Mouse (Mus musculus) forebrain, embryonic 10.5 days (tissue): Measurements from ENCODE around the gene Nap1l1. TPM values are rescaled to one million over a fixed set of nuclear protein-coding genes. Genes with fewer than 3 reads are reported as not detected.
A peak's percentile ranks its signal among the peaks of the same experiment; 100 is the strongest.
"Not testable (repeated sequence)": the region's sequence is repeated elsewhere in the genome, so short reads cannot be mapped to it uniquely, and the experiment has no call there.

ENCODE experiments used
- DNase-seq: peaks from one replicate; pipeline ENCODE4 v3.0.0-alpha.2; 2017; ENCODE audit warnings: low spot score; ENCODE audit errors: extremely low spot score
- H3K27ac ChIP-seq: fragments of 300-500 bp; sonication (generic); 2 replicates; pipeline ENCODE4 v1.5.1; 2016; ENCODE audit warnings: mild to moderate bottlenecking
- H3K27me3 ChIP-seq: fragments of 300-500 bp; sonication (generic); 2 replicates; pipeline ENCODE4 v1.6.1; 2016; ENCODE audit warnings: mild to moderate bottlenecking; ENCODE audit not compliant: poor library complexity, severe bottlenecking
- H3K36me3 ChIP-seq: fragments of 300-500 bp; sonication (generic); replicated peaks from 2 replicates; pipeline ENCODE4 v1.6.1; 2016; ENCODE audit warnings: mild to moderate bottlenecking, moderate library complexity
- H3K4me1 ChIP-seq: fragments of 300-500 bp; sonication (generic); 2 replicates; pipeline ENCODE4 v1.6.1; 2016
- H3K4me3 ChIP-seq: fragments of 300-500 bp; sonication (generic); 2 replicates; pipeline ENCODE4 v1.5.1; 2016; ENCODE audit warnings: mild to moderate bottlenecking, moderate library complexity
- H3K9me3 ChIP-seq: fragments of 300-500 bp; sonication (generic); 2 replicates; pipeline ENCODE4 v1.6.1; 2016; ENCODE audit warnings: mild to moderate bottlenecking, moderate library complexity
- WGBS: fragments of 180-500 bp; shearing (Covaris S2); methylation state at CpG from one replicate; pipeline ENCODE4 v1.1.7; 2016; 5-methylcytosine and 5-hydroxymethylcytosine counted together
- polyA plus RNA-seq: library from polyadenylated mRNA; unstranded; fragments of >200 nt; fragmentation: Nextera tagmentation; extraction: Ambion mirVana; gene quantifications from 2 replicates; pipeline ENCODE4 v1.2.1, GENCODE M21; 2016

Nap1l1 gene
- polyA plus RNA-seq, 1 experiment from 2014 or later: 418 TPM

GRCm38 (mm10) chr10:111490079-111490478 is 17.1 kb downstream of the Nap1l1 start:
- not testable (repeated sequence) for DNase-seq, H3K4me1 ChIP-seq, H3K27ac ChIP-seq, H3K27me3 ChIP-seq, H3K9me3 ChIP-seq, H3K4me3 ChIP-seq
- peaks cover 98% of the 10 kb centered on the region for H3K36me3 ChIP-seq
- 96% methylated on average over 4 of the region's 4 CpGs for WGBS

- H3K4me3 ChIP-seq: no peak overlapping the region
- H3K27ac ChIP-seq: no peak overlapping the region
- DNase-seq: no peak
- H3K36me3 ChIP-seq: peaks cover 86% of the 10 kb centered on the region
- WGBS: 94% methylated on average over 7 of the region's 7 CpGs
- no peaks in the 10 kb centered on the region for H3K4me1 ChIP-seq
- H3K9me3 ChIP-seq: no peaks in the 10 kb centered on the region
- H3K27me3 ChIP-seq: no peaks in the 10 kb centered on the region
These were observed 22.9 kb downstream of the Nap1l1 start for GRCm38 (mm10) chr10:111495888-111496287.

GRCm38 (mm10) chr10:111499892-111500291 is 26.9 kb downstream of the Nap1l1 start:
- 78% methylated on average over 6 of the region's 6 CpGs for WGBS
- Histone ChIP-seq H3K4me3 (no peak overlapping the region), H3K27me3 (no peaks in the 10 kb centered on the region), H3K36me3 (peaks cover 49% of the 10 kb centered on the region), H3K27ac (no peak overlapping the region), H3K9me3 (no peaks in the 10 kb centered on the region), H3K4me1 (peaks cover 12% of the 10 kb centered on the region)
- no peak for DNase-seq

GRCm38 (mm10) chr10:111503071-111503470 is 30.0 kb downstream of the Nap1l1 start:
- Histone ChIP-seq H3K4me1 (peaks cover 41% of the 10 kb centered on the region), H3K27ac (no peak overlapping the region), H3K27me3 (0 out of 2 replicates have a peak, but pooled peaks cover 3% of the 10 kb centered on the region), H3K36me3 (peaks cover 17% of the 10 kb centered on the region), H3K9me3 (no peaks in the 10 kb centered on the region), H3K4me3 (no peak overlapping the region)
- peak; percentile 72 for DNase-seq
- 2% methylated on average over 3 of the region's 3 CpGs for WGBS

GRCm38 (mm10) chr10:111503716-111504115 is 30.7 kb downstream of the Nap1l1 start:
- Histone ChIP-seq H3K4me1 (peaks cover 48% of the 10 kb centered on the region), H3K4me3 (no peak overlapping the region), H3K27ac (no peak overlapping the region), H3K27me3 (peaks cover 6% of the 10 kb centered on the region; the same call in 1 of the 2 replicates), H3K9me3 (no peaks in the 10 kb centered on the region), H3K36me3 (peaks cover 11% of the 10 kb centered on the region)
- 64% methylated on average over 10 of the region's 10 CpGs for WGBS
- no peak for DNase-seq

GRCm38 (mm10) chr10:111504606-111505005 is 31.6 kb downstream of the Nap1l1 start:
- no peak overlapping the region for H3K4me3 ChIP-seq
- H3K9me3 ChIP-seq: no peaks in the 10 kb centered on the region
- DNase-seq: no peak
- no peak overlapping the region for H3K27ac ChIP-seq
- 79% methylated on average over 1 of the region's 1 CpGs for WGBS
- peaks cover 57% of the 10 kb centered on the region for H3K4me1 ChIP-seq
- H3K27me3 ChIP-seq: peaks cover 15% of the 10 kb centered on the region; the same call in 1 of the 2 replicates
- H3K36me3 ChIP-seq: 0 out of 2 replicates have a peak, but pooled peaks cover 7% of the 10 kb centered on the region

- Histone ChIP-seq H3K4me1 (peaks cover 58% of the 10 kb centered on the region), H3K4me3 (peak overlapping the region; percentile 86; the same call in 1 of the 2 replicates), H3K27ac (0 out of 2 replicates have a peak overlapping the region, but pooled peaks have one; percentile 93), H3K27me3 (peaks cover 21% of the 10 kb centered on the region; the same call in 1 of the 2 replicates), H3K36me3 (0 out of 2 replicates have a peak, but pooled peaks cover 5% of the 10 kb centered on the region), H3K9me3 (no peaks in the 10 kb centered on the region)
- DNase-seq: peak; percentile 36
- 57% methylated on average over 7 of the region's 7 CpGs for WGBS
These were observed 32.4 kb downstream of the Nap1l1 start for GRCm38 (mm10) chr10:111505406-111505805.

GRCm38 (mm10) chr10:111506101-111506925 is 33.3 kb downstream of the Nap1l1 start, which contains the start of gene Phlda1:
Gene Phlda1 (plus strand): TSS chr10:111506286.
- peak within 1 kb of the TSS; percentile 93 for H3K27ac ChIP-seq
- DNase-seq: peak; percentile 89
- H3K27me3 ChIP-seq: peaks cover 21% of the 10 kb centered on the region; the same call in 1 of the 2 replicates
- H3K9me3 ChIP-seq: no peaks in the 10 kb centered on the region
- no peaks in the 10 kb centered on the region for H3K36me3 ChIP-seq
- H3K4me1 ChIP-seq: peaks cover 67% of the 10 kb centered on the region
- H3K4me3 ChIP-seq: peak within 1 kb of the TSS; percentile 86
- under 1% methylated on average over 91 of the region's 94 CpGs for WGBS

- under 1% methylated on average over 22 of the region's 23 CpGs for WGBS
- Histone ChIP-seq H3K9me3 (no peaks in the 10 kb centered on the region), H3K4me3 (peak overlapping the region; percentile 86), H3K27ac (peak overlapping the region; percentile 93), H3K36me3 (no peaks in the 10 kb centered on the region), H3K27me3 (peaks cover 21% of the 10 kb centered on the region; the same call in 1 of the 2 replicates), H3K4me1 (peaks cover 68% of the 10 kb centered on the region)
- peak; percentile 60 for DNase-seq
These were observed 34.0 kb downstream of the Nap1l1 start for GRCm38 (mm10) chr10:111506926-111507459.

GRCm38 (mm10) chr10:111507460-111508211 is 34.6 kb downstream of the Nap1l1 start:
- H3K27me3 ChIP-seq: peaks cover 21% of the 10 kb centered on the region; the same call in 1 of the 2 replicates
- H3K4me3 ChIP-seq: peak overlapping the region; percentile 86
- H3K9me3 ChIP-seq: no peaks in the 10 kb centered on the region
- DNase-seq: peak; percentile 68
- WGBS: under 1% methylated on average over 38 of the region's 38 CpGs
- no peaks in the 10 kb centered on the region for H3K36me3 ChIP-seq
- peak overlapping the region; percentile 93 for H3K27ac ChIP-seq
- H3K4me1 ChIP-seq: peaks cover 66% of the 10 kb centered on the region

GRCm38 (mm10) chr10:111508324-111509080 is 35.5 kb downstream of the Nap1l1 start:
- Histone ChIP-seq H3K9me3 (no peaks in the 10 kb centered on the region), H3K4me1 (peaks cover 60% of the 10 kb centered on the region), H3K27me3 (peaks cover 21% of the 10 kb centered on the region; the same call in 1 of the 2 replicates), H3K36me3 (no peaks in the 10 kb centered on the region), H3K27ac (peak overlapping the region; percentile 93), H3K4me3 (peak overlapping the region; percentile 86)
- WGBS: 4% methylated on average over 7 of the region's 7 CpGs
- no peak for DNase-seq
